Mouse (Mus musculus): Measurements from ENCODE around the gene Clic3. TPM values are rescaled to one million over a fixed set of nuclear protein-coding genes. Genes with fewer than 3 reads are reported as not detected.
"Not testable (repeated sequence)": the region's sequence is repeated elsewhere in the genome, so short reads cannot be mapped to it uniquely, and the experiment has no call there.

Clic3 gene
- total RNA-seq (2015; ENCODE audit: low replicate concordance) (not detected in 2 replicates), total RNA-seq (2017; ENCODE audit: low replicate concordance) (not detected in 2 replicates)

DNA sequence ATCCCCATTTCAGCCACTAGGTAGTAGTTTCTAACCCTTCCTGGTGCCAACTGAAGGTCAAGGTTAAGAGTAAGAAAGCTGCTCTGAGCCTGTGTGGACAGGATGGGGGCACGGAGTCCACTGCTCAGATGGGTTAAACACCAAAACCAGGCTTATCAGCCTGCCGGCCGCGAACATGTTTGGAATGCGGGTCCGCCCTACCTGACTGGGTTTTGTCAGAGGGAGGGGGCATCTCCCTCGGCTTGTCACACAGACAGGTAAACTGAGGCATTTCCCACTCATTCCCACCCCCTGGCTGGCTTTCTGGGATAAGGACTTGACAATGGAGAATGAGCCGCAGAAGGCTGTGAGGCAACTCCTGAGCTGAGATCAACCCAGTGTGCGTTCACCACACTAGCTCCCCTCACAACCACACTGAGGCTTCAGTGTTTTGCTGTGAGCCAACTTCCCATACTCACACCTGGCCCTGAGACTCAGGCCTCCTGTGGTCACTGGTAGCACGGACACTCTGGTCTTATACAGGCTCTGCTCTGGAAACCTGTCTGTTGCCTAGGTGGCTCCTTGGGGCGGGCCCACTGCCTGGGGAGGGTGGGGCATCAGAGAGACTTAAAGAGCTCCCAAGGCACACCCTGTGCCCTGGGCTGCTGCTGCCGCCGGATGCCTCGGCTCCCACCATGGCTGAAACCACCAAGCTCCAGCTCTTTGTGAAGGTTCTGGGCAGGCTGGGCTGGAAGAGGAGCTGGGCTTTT lies at the start of gene Clic3:
Clic3 (plus strand) TSS at position 634 of the 749 bp plus-strand sequence.
- ATAC-seq (replicated peaks; ENCODE audit: low FRiP score, poor library complexity, severe bottlenecking), result no peak

DNA sequence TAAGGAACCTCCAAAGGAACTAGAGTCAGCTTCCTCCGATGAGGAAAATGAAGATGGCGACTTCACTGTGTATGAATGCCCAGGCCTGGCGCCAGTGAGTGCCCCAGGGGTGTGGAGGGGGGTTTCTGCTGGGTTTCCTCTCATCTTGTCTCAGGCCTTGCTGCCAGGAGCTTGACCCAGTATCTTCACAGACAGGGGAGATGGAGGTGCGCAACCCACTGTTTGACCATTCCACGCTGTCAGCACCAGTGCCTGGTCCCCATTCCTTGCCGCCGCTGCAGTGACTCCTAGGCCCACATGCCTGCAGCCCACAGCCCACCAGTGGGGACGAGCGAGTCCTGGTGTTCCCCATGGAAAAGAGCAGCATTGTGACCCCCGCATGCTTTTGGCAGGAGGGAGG lies 47.7 kb upstream of the Clic3 start:
- no peak for ATAC-seq (replicated peaks; ENCODE audit: low FRiP score, poor library complexity, severe bottlenecking)

GRCm38 (mm10) chr2:25413436-25413835 lies 43.2 kb upstream of the Clic3 start:
- ATAC-seq (replicated peaks; ENCODE audit: low FRiP score, poor library complexity, severe bottlenecking), result not testable (repeated sequence)

DNA sequence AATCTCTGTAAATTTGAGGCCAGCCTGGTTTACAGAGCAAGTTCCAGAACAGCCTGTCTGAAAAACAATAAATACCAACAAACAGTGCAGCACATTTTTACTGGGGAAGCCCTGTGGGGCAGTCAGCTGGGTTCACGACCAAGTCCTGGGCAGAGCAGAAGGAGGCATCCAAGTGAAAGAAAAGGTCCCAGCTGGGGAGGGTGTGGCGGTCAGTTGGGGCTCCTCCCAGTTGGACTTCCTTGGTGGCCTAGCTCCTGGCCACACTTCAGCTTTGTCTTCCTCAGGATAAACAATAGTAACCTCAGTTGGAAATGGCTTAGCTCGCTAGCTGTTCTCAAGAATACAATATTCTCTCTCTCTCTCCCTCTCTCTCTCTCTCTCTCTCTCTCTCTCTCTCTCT lies 39.2 kb upstream of the Clic3 start:
- no peak for ATAC-seq (replicated peaks; ENCODE audit: low FRiP score, poor library complexity, severe bottlenecking)

DNA sequence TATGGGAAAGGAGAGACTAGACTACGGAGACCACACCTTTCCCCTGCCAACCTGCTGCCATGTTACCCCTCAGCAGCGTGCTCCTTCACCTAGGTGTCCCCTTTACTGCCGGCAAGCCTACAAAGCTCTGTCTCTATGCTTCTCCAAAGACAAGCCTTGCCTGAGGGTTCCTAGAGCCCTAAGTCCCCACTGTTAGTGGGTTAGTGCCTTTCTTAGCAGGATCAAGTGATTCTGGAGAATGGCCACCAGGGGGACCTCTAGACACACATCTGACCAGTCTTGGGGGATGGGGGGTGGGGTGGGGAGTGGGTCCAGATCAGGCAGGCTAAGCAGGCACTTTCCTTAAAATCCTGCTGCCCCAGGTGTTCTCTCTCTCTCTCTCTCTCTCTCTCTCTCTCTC lies 34.7 kb upstream of the Clic3 start:
- no peak for ATAC-seq (replicated peaks; ENCODE audit: low FRiP score, poor library complexity, severe bottlenecking)

DNA sequence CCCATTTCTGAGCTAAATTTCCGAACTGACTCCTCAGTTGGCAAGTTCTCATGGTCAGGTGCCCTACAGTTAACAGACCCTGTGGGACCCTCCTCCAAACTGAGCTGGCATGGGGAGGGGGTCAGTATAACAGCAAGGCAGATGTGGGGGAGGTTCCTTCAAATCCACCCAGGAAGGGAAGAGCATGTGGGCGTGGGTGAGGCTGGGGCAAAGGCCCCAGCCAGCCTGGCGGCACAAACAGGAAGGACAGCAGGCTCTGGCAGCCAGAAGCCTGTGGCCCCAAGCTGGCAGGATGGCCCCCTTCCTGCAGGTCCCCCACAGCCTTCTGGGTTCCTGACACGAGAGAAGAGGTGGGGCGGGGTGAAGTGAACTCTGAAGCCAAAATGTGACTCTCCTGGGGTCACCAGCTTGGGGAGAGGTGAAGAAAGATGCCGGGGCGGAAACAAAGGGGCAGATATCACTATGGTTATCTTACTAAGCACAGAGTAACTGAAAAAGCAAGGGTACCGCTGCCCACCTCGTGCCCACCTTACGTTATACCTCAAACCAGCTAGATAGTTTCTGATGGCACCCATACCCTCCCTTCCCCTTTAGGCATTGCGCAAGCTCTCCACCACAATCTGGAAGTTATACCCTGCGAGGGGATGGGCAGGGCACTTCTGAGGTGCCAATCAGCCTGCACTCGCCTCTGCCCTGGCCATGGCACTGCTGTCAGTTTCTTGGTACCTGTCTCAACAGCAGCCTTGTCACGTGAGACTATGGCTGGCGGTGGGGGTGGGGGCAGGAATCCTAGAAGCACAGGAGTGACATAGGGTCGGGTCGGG lies 33.8 kb upstream of the Clic3 start, which contains the start of gene Fut7:
Fut7 (plus strand) TSS at position 681 of the 824 bp plus-strand sequence.
- ATAC-seq (replicated peaks; ENCODE audit: low FRiP score, poor library complexity, severe bottlenecking), result no peak

GRCm38 (mm10) chr2:25423626-25424025 lies 33.0 kb upstream of the Clic3 start:
- ATAC-seq (replicated peaks; ENCODE audit: low FRiP score, poor library complexity, severe bottlenecking), result no peak

- no peak for ATAC-seq (replicated peaks; ENCODE audit: low FRiP score, poor library complexity, severe bottlenecking)
These were observed 31.2 kb upstream of the Clic3 start for GRCm38 (mm10) chr2:25425481-25425880.

- 0 out of 2 replicates have a peak, but pooled peaks have one; percentile 44 for ATAC-seq (replicated peaks; ENCODE audit: low FRiP score, poor library complexity, severe bottlenecking)
These were observed 29.9 kb upstream of the Clic3 start for GRCm38 (mm10) chr2:25426721-25427191.

DNA sequence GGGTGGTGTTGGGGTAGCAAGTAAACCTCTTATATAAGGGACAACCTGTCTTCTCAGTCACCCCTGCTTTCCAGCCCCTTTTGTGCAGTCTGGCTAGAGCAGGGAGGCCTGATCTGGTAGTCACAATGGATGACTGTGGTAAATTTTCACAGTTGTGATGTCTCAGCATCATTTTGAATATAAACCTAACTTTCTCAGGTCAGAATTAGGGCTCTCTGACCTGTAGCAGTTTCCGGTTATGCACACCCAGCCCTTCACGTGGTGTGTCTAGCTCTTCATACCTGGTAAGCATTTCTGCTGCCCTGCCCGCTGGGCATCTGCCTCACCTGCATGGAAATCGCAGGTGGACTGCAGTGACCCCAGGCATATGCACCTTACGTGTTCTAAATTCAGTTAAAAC lies 29.4 kb upstream of the Clic3 start:
- no peak for ATAC-seq (replicated peaks; ENCODE audit: low FRiP score, poor library complexity, severe bottlenecking)

- ATAC-seq (replicated peaks; ENCODE audit: low FRiP score, poor library complexity, severe bottlenecking), result peak; percentile 82
These were observed 28.0 kb upstream of the Clic3 start, which contains the start of gene Abca2 for GRCm38 (mm10) chr2:25428442-25429236. Gene Abca2, plus strand, starts transcription at chr2:25428703.

DNA sequence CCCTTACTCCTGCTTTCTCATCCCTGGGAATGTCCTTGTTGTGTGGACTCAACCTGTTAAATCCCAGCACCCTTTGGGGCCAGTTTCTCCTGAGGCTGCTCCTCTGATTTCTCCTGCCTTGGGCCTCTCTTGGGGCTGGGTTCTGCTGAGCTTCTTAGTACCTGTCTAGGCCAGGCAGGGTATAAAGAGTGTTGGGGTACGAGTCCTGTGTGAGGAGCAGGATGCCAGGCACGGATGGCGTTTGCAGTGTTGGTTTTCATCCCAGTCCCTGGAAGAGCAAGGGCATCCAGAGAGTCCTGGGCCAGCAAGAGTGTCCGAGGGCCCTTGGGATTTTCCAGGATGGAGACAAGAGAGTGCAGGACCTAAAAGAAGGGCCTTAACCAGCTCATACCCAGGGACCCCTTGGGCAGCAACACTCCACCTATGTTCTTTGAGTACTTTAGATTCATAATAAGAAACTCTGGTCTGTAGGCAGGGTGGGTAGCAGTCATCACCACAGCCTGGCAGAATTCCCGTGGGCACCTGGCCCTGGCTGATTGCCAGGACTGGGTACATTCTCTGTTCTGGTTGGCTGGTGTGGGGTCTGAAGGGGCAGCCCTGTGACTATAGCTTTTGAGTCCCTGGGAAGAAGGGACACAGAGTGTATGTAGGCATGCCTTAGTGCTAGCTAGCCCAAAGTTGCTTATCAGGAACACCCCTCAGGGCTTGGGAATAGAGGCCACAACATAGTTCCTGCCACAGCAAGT lies 27.0 kb upstream of the Clic3 start:
- no peak for ATAC-seq (replicated peaks; ENCODE audit: low FRiP score, poor library complexity, severe bottlenecking)

DNA sequence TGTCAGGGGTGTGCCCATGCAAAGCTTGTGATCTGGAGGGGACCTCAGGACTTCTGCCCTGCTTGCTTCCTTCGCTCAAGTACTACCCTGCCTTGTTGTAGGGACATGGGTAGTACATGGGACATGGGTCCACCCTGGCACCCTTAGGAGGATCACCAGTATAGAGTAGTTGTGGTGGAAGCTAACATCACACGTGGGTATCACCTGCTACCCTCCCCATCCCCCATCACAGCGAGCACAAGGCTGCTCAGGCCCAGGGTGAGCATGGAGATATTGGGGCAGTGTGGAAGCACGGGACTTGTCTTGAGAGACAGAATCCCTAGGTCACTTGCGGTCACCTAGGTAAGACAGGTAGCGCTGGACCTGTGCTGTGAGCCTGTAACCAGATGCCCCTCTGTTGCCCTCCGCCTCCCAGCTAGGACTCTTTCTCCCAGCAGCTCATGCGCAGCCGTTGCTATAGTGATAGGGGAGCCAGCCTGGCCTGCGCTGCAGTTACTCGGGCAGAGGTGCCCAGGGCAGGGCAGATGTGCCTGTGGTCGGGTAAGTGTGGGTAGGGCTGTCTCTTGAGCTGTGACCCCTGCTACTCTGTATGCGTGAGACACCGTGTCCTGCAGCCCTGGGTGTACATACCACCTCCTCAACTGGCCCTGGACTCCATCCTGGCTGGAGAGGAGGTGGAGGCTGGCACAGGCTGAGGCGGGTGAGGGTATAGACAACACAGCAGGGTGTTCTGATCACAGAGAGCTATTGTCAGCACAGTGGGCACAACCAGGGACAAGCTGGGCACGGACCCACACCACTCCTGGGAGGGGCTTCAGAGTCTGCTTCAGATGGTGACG lies 26.0 kb upstream of the Clic3 start:
- no peak for ATAC-seq (replicated peaks; ENCODE audit: low FRiP score, poor library complexity, severe bottlenecking)

DNA sequence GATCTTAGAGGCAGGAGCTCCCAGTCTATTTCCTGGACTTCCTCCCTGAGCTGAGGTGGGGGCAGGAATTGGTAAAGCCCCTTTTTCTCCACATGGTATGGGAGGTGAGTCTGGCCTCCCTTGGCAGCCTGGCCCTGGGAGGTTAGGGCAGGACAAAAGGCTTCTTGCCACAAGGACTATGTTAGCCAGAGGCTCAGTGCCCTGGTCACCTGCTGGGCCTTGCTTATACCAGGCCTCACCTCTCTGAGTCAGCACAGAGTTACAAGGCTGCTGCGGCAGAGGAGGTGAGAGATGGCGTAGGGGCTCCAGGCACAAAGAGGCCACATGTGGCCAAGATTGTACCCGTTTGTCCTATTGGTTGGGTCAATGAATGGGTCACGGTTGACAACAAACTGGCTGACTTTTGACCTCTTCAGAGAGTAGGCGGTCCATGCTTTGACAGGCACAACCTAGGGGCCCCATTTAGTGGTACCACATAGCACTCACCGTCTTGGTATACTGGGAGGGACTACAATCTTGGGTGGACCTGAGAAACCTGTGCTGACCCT lies 25.3 kb upstream of the Clic3 start:
- ATAC-seq (replicated peaks; ENCODE audit: low FRiP score, poor library complexity, severe bottlenecking), result no peak

GRCm38 (mm10) chr2:25432326-25433098 lies 24.1 kb upstream of the Clic3 start:
- ATAC-seq (replicated peaks; ENCODE audit: low FRiP score, poor library complexity, severe bottlenecking), result no peak

DNA sequence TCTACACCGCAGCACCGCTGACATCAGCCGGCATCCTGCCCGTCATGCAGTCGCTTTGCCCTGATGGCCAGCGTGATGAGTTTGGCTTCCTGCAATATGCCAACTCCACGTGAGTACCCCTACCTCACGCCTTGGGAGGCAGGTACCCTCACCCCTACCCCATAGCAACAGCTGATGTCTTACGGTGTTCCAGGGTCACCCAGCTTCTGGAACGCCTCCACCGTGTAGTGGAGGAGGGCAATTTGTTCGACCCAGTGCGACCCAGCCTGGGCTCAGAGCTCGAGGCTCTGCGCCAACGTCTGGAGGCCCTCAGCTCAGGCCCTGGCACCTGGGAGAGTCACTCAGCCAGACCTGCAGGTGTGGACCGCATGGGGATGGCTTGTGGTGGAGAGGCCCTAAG lies 23.5 kb upstream of the Clic3 start:
- no peak for ATAC-seq (replicated peaks; ENCODE audit: low FRiP score, poor library complexity, severe bottlenecking)

DNA sequence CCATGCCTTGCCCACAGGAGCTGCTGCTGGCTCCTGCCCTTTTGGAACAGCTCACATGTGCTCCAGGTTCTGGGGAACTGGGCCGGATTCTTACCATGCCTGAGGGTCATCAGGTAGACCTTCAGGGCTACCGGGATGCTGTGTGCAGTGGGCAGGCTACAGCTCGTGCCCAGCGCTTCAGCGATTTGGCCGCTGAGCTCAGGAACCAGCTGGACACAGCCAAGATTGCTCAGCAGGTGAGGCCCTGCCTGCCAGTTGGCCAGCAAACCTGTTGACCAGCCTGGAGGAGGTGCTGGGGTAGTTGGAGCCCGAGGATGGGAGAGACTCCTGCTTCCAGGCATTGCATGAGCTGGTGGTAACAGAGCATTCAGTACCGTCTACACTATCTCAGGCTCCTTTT lies 22.3 kb upstream of the Clic3 start:
- no peak for ATAC-seq (replicated peaks; ENCODE audit: low FRiP score, poor library complexity, severe bottlenecking)

Measured in erythroid progenitor cell, adult 5-6 weeks (primary cell).